Mouse (Mus musculus) ovary, adult 10 weeks (tissue): Measurements from ENCODE around the gene Krt20. TPM values are rescaled to one million over a fixed set of nuclear protein-coding genes. Genes with fewer than 3 reads are reported as not detected.

ENCODE experiments used
- polyA plus RNA-seq: library from polyadenylated mRNA; stranded (reverse); fragments of 350-450 nt; fragmentation: Illumina TruSeq; extraction: RNeasy Lipid Tissue Mini Kit (QIAGEN cat#74804); gene quantifications from one replicate; pipeline ENCODE4 v1.2.3, GENCODE M21; 2014

Krt20 gene
- 3.6 TPM for polyA plus RNA-seq

GRCm38 (mm10) chr11:99437972-99438371, at the start of gene Krt20:
TSS of gene Krt20 (minus strand) at chr11:99438150.

DNA sequence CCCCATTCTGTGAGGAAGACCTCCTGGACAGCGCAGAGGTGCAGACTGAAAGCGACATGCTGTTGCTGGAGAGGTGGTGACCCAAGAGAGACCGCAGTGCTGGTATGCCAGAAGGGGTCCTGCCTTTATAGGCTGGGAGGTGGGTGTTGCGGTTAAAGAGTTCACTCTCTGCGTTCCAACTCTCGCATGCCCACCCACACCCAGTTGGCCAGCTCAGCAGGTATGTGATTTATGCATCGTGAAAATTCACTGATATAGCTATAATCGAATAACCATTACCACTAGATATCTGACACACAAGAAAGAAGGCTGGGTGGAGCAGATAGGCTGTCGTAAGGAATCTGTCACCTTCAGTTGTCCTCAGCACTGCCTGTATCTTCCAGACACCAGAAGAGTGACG, 15.8 kb downstream of the Krt20 start, which contains the start of gene Krt12:
Krt12 (minus strand) TSS at position 101 of the 400 bp plus-strand sequence.

GRCm38 (mm10) chr11:99389264-99389663, 48.7 kb downstream of the Krt20 start, which contains the start of gene Krt10:
TSS of gene Krt10 (minus strand) at chr11:99389364.

Other genes starting within 250 kb of the Krt20 start
- gene Smarce1, start 207.1 kb downstream of the Krt20 start, polyA plus RNA-seq, result 295 TPM
- gene Krt222, start 194.1 kb downstream of the Krt20 start, polyA plus RNA-seq, result 0.46 TPM
- not detected for gene Krt24, start 152.9 kb downstream of the Krt20 start, polyA plus RNA-seq
- gene Krt25, start 115.2 kb downstream of the Krt20 start, polyA plus RNA-seq, result not detected
- gene Krt26, start 100.2 kb downstream of the Krt20 start, polyA plus RNA-seq, result not detected
- not detected for gene Krt27, start 87.0 kb downstream of the Krt20 start, polyA plus RNA-seq
- gene Krt28, start 63.2 kb downstream of the Krt20 start, polyA plus RNA-seq, result not detected
- 13.0 TPM for gene Krt10, start 48.8 kb downstream of the Krt20 start, polyA plus RNA-seq
- gene Krt12, start 15.9 kb downstream of the Krt20 start, polyA plus RNA-seq, result not detected
- 0.29 TPM for gene Krt23, start 55.0 kb upstream of the Krt20 start, polyA plus RNA-seq
- not detected for gene Krt39, start 83.2 kb upstream of the Krt20 start, polyA plus RNA-seq
- not detected for gene Krt40, start 105.0 kb upstream of the Krt20 start, polyA plus RNA-seq
- gene Krtap3-3, start 112.7 kb upstream of the Krt20 start, polyA plus RNA-seq, result not detected
- gene Krtap3-2, start 118.7 kb upstream of the Krt20 start, polyA plus RNA-seq, result not detected
- not detected for gene Gm11939, start 121.3 kb upstream of the Krt20 start, polyA plus RNA-seq
- gene Krtap3-1, start 128.5 kb upstream of the Krt20 start, polyA plus RNA-seq, result not detected
- gene Krtap1-5, start 142.9 kb upstream of the Krt20 start, polyA plus RNA-seq, result not detected
- not detected for gene Krtap1-4, start 145.5 kb upstream of the Krt20 start, polyA plus RNA-seq
- gene Krtap1-3, start 153.2 kb upstream of the Krt20 start, polyA plus RNA-seq, result not detected
- not detected for gene Krtap9-3, start 160.0 kb upstream of the Krt20 start, polyA plus RNA-seq
- not detected for gene Gm11938, start 165.2 kb upstream of the Krt20 start, polyA plus RNA-seq
- gene Gm11937, start 172.0 kb upstream of the Krt20 start, polyA plus RNA-seq, result not detected
- not detected for gene Krtap2-4, start 176.7 kb upstream of the Krt20 start, polyA plus RNA-seq
- gene Gm11562, start 182.3 kb upstream of the Krt20 start, polyA plus RNA-seq, result not detected
- gene Krtap4-1, start 190.1 kb upstream of the Krt20 start, polyA plus RNA-seq, result not detected
- not detected for gene Krtap4-2, start 196.9 kb upstream of the Krt20 start, polyA plus RNA-seq
- gene Krtap4-7, start 205.9 kb upstream of the Krt20 start, polyA plus RNA-seq, result not detected
- not detected for gene Gm11555, start 212.1 kb upstream of the Krt20 start, polyA plus RNA-seq
- gene Gm11563, start 220.8 kb upstream of the Krt20 start, polyA plus RNA-seq, result not detected
- not detected for gene Krtap4-6, start 227.8 kb upstream of the Krt20 start, polyA plus RNA-seq